Mouse (Mus musculus): ENCODE measurements at regions not wholly inside any gene's neighbourhood (a gene's known extent, or its start where the extent isn't known, plus 50 kb on each side); places are given as distances from the start of the nearest gene placed in this dataset.

DNA sequence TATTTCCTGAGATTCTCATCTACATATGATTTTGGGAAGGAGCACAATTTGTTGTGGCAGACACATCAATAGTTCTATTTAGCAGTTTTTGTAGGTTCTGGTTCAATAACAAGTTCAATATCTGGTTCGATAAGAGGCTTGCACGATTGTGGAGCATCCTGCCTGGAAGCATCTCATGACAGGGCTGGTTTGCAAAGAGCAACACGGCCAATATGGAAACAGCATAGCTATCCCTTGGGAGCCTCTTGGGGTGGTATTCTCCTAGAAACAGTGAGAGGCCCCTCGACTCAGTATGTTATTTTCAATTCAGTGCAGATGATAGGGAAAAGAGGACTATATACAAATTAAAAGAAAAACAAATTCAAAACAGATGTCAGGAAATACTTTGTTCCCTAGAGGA lies 364.5 kb upstream of the Arglu1 start:
- no peak for TF ChIP-seq CTCF (IDR thresholded peaks at IDR 0.05; ENCODE audit: low read depth)
- no peak for TF ChIP-seq EP300 (IDR thresholded peaks at IDR 0.05; ENCODE audit: low read depth)
